Mouse (Mus musculus): ENCODE measurements around the gene C2cd5. TPM values are rescaled to one million over a fixed set of nuclear protein-coding genes. Genes with fewer than 3 reads are reported as not detected.

C2cd5 gene
- polyA plus RNA-seq, 1 experiment from 2014 or later, result 35.9 TPM

GRCm38 (mm10) chr6:143137341-143137740 lies 37.4 kb upstream of the C2cd5 start:
- Histone ChIP-seq H3K9me3 (no peaks in the 10 kb centered on the region), H3K9ac (no peak overlapping the region), H3K27me3 (no peaks in the 10 kb centered on the region), H3K27ac (no peak overlapping the region), H3K4me3 (no peak overlapping the region), H3K4me1 (no peaks in the 10 kb centered on the region), H3K4me2 (replicated peaks) (no peak overlapping the region), H3K36me3 (no peaks in the 10 kb centered on the region)
- 61% methylated on average over 5 of the region's 5 CpGs for WGBS
- ATAC-seq (ENCODE audit: insufficient number of reproducible peaks, insufficient read depth, low FRiP score, low TSS enrichment), result no peak

GRCm38 (mm10) chr6:143136688-143137087 lies 36.7 kb upstream of the C2cd5 start:
- Histone ChIP-seq H3K4me3 (no peak overlapping the region), H3K27me3 (no peaks in the 10 kb centered on the region), H3K36me3 (no peaks in the 10 kb centered on the region), H3K27ac (no peak overlapping the region), H3K4me2 (replicated peaks) (no peak overlapping the region), H3K9ac (no peak overlapping the region), H3K4me1 (no peaks in the 10 kb centered on the region), H3K9me3 (no peaks in the 10 kb centered on the region)
- ATAC-seq (ENCODE audit: insufficient number of reproducible peaks, insufficient read depth, low FRiP score, low TSS enrichment), result no peak
- 98% methylated on average over 7 of the region's 7 CpGs for WGBS

GRCm38 (mm10) chr6:143135097-143135496 lies 35.2 kb upstream of the C2cd5 start:
- ATAC-seq (ENCODE audit: insufficient number of reproducible peaks, insufficient read depth, low FRiP score, low TSS enrichment), result no peak
- no peak overlapping the region for H3K4me2 ChIP-seq (replicated peaks)
- no peak overlapping the region for H3K4me3 ChIP-seq
- no peaks in the 10 kb centered on the region for H3K4me1 ChIP-seq
- no peak overlapping the region for H3K27ac ChIP-seq
- WGBS, result 92% methylated on average over 13 of the region's 13 CpGs
- H3K27me3 ChIP-seq, result no peaks in the 10 kb centered on the region
- H3K36me3 ChIP-seq, result no peaks in the 10 kb centered on the region
- H3K9ac ChIP-seq, result no peak overlapping the region
- H3K9me3 ChIP-seq, result no peaks in the 10 kb centered on the region

- Histone ChIP-seq H3K27me3 (no peaks in the 10 kb centered on the region), H3K4me3 (no peak overlapping the region), H3K9me3 (0 out of 2 replicates have a peak, but pooled peaks cover 5% of the 10 kb centered on the region), H3K4me2 (replicated peaks) (no peak overlapping the region), H3K4me1 (no peaks in the 10 kb centered on the region), H3K9ac (no peak overlapping the region), H3K36me3 (no peaks in the 10 kb centered on the region), H3K27ac (no peak overlapping the region)
- WGBS, result 92% methylated on average over 2 of the region's 2 CpGs
- ATAC-seq (ENCODE audit: insufficient number of reproducible peaks, insufficient read depth, low FRiP score, low TSS enrichment), result no peak
Measured at GRCm38 (mm10) chr6:143133150-143133549, 33.2 kb upstream of the C2cd5 start.

GRCm38 (mm10) chr6:143131895-143132652 lies 32.1 kb upstream of the C2cd5 start:
- 0 out of 2 replicates have a peak, but pooled peaks cover 5% of the 10 kb centered on the region for H3K9me3 ChIP-seq
- 68% methylated on average over 6 of the region's 6 CpGs for WGBS
- no peak overlapping the region for H3K4me2 ChIP-seq (replicated peaks)
- H3K4me3 ChIP-seq, result no peak overlapping the region
- H3K36me3 ChIP-seq, result no peaks in the 10 kb centered on the region
- ATAC-seq (ENCODE audit: insufficient number of reproducible peaks, insufficient read depth, low FRiP score, low TSS enrichment), result no peak
- H3K9ac ChIP-seq, result no peak overlapping the region
- no peak overlapping the region for H3K27ac ChIP-seq
- no peaks in the 10 kb centered on the region for H3K4me1 ChIP-seq
- H3K27me3 ChIP-seq, result no peaks in the 10 kb centered on the region

GRCm38 (mm10) chr6:143130411-143130810 lies 30.5 kb upstream of the C2cd5 start:
- no peak overlapping the region for H3K4me2 ChIP-seq (replicated peaks)
- no peaks in the 10 kb centered on the region for H3K27me3 ChIP-seq
- 81% methylated on average over 4 of the region's 4 CpGs for WGBS
- 0 out of 2 replicates have a peak, but pooled peaks cover 5% of the 10 kb centered on the region for H3K9me3 ChIP-seq
- H3K27ac ChIP-seq, result no peak overlapping the region
- H3K36me3 ChIP-seq, result no peaks in the 10 kb centered on the region
- H3K4me1 ChIP-seq, result no peaks in the 10 kb centered on the region
- no peak overlapping the region for H3K9ac ChIP-seq
- H3K4me3 ChIP-seq, result no peak overlapping the region
- ATAC-seq (ENCODE audit: insufficient number of reproducible peaks, insufficient read depth, low FRiP score, low TSS enrichment), result no peak

GRCm38 (mm10) chr6:143129952-143130351 lies 30.0 kb upstream of the C2cd5 start:
- Histone ChIP-seq H3K4me2 (replicated peaks) (no peak overlapping the region), H3K36me3 (no peaks in the 10 kb centered on the region), H3K9me3 (0 out of 2 replicates have a peak, but pooled peaks cover 5% of the 10 kb centered on the region), H3K4me3 (no peak overlapping the region), H3K4me1 (no peaks in the 10 kb centered on the region), H3K27me3 (no peaks in the 10 kb centered on the region), H3K9ac (no peak overlapping the region), H3K27ac (no peak overlapping the region)
- no peak for ATAC-seq (ENCODE audit: insufficient number of reproducible peaks, insufficient read depth, low FRiP score, low TSS enrichment)
- WGBS, result 84% methylated on average over 3 of the region's 3 CpGs

- no peak overlapping the region for H3K4me3 ChIP-seq
- no peaks in the 10 kb centered on the region for H3K27me3 ChIP-seq
- 0 out of 2 replicates have a peak, but pooled peaks cover 5% of the 10 kb centered on the region for H3K9me3 ChIP-seq
- no peak overlapping the region for H3K27ac ChIP-seq
- no peak overlapping the region for H3K9ac ChIP-seq
- no peaks in the 10 kb centered on the region for H3K4me1 ChIP-seq
- H3K36me3 ChIP-seq, result no peaks in the 10 kb centered on the region
- no peak overlapping the region for H3K4me2 ChIP-seq (replicated peaks)
- ATAC-seq (ENCODE audit: insufficient number of reproducible peaks, insufficient read depth, low FRiP score, low TSS enrichment), result no peak
- 88% methylated on average over 7 of the region's 7 CpGs for WGBS
Measured at GRCm38 (mm10) chr6:143129466-143129865, 29.5 kb upstream of the C2cd5 start.

GRCm38 (mm10) chr6:143125721-143126120 lies 25.8 kb upstream of the C2cd5 start:
- no peaks in the 10 kb centered on the region for H3K36me3 ChIP-seq
- no peaks in the 10 kb centered on the region for H3K4me1 ChIP-seq

GRCm38 (mm10) chr6:143119325-143119724 lies 19.4 kb upstream of the C2cd5 start:
- H3K27ac ChIP-seq, result no peak overlapping the region
- ATAC-seq (ENCODE audit: insufficient number of reproducible peaks, insufficient read depth, low FRiP score, low TSS enrichment), result no peak
- no peak overlapping the region for H3K4me2 ChIP-seq (replicated peaks)
- H3K9me3 ChIP-seq, result no peaks in the 10 kb centered on the region
- no peaks in the 10 kb centered on the region for H3K36me3 ChIP-seq
- no peaks in the 10 kb centered on the region; the same call in 1 of the 2 replicates for H3K4me1 ChIP-seq
- no peak overlapping the region for H3K9ac ChIP-seq
- H3K4me3 ChIP-seq, result no peak overlapping the region
- WGBS, result 91% methylated on average over 6 of the region's 6 CpGs
- H3K27me3 ChIP-seq, result no peaks in the 10 kb centered on the region

More at GRCm38 (mm10) chr6:143125721-143126120, 25.8 kb upstream of the C2cd5 start:
- H3K9ac ChIP-seq, result no peak overlapping the region
- no peaks in the 10 kb centered on the region for H3K27me3 ChIP-seq
- ATAC-seq (ENCODE audit: insufficient number of reproducible peaks, insufficient read depth, low FRiP score, low TSS enrichment), result no peak
- no peak overlapping the region for H3K4me3 ChIP-seq
- H3K4me2 ChIP-seq (replicated peaks), result no peak overlapping the region
- 0 out of 2 replicates have a peak, but pooled peaks cover 5% of the 10 kb centered on the region for H3K9me3 ChIP-seq
- H3K27ac ChIP-seq, result no peak overlapping the region

- WGBS, result 52% methylated on average over 6 of the region's 6 CpGs
- H3K27me3 ChIP-seq, result no peaks in the 10 kb centered on the region
Measured at GRCm38 (mm10) chr6:143116779-143117178, 16.8 kb upstream of the C2cd5 start.

GRCm38 (mm10) chr6:143115505-143115904 lies 15.6 kb upstream of the C2cd5 start:
- no peak for ATAC-seq (ENCODE audit: insufficient number of reproducible peaks, insufficient read depth, low FRiP score, low TSS enrichment)
- 77% methylated on average over 5 of the region's 5 CpGs for WGBS
- no peak overlapping the region for H3K27ac ChIP-seq
- H3K9ac ChIP-seq, result no peak overlapping the region
- H3K9me3 ChIP-seq, result no peaks in the 10 kb centered on the region
- H3K4me2 ChIP-seq (replicated peaks), result no peak overlapping the region
- H3K36me3 ChIP-seq, result no peaks in the 10 kb centered on the region
- no peaks in the 10 kb centered on the region for H3K27me3 ChIP-seq
- H3K4me3 ChIP-seq, result no peak overlapping the region
- H3K4me1 ChIP-seq, result no peaks in the 10 kb centered on the region; the same call in 1 of the 2 replicates

More at GRCm38 (mm10) chr6:143116779-143117178, 16.8 kb upstream of the C2cd5 start:
- no peak overlapping the region for H3K4me2 ChIP-seq (replicated peaks)
- no peak for ATAC-seq (ENCODE audit: insufficient number of reproducible peaks, insufficient read depth, low FRiP score, low TSS enrichment)
- no peak overlapping the region for H3K27ac ChIP-seq
- H3K9me3 ChIP-seq, result no peaks in the 10 kb centered on the region
- H3K4me1 ChIP-seq, result no peaks in the 10 kb centered on the region; the same call in 1 of the 2 replicates
- no peaks in the 10 kb centered on the region for H3K36me3 ChIP-seq
- no peak overlapping the region for H3K9ac ChIP-seq
- H3K4me3 ChIP-seq, result no peak overlapping the region
